Mouse (Mus musculus): ENCODE measurements around the gene Dennd4a.

- TF ChIP-seq GATA1 (IDR thresholded peaks at IDR 0.05; ENCODE audit: borderline replicate concordance, low read length): no peak
- no peak for TF ChIP-seq FLI1 (IDR thresholded peaks at IDR 0.05; ENCODE audit: low read length)
These were observed 19.0 kb downstream of the Dennd4a start for GRCm38 (mm10) chr9:64830092-64830618.

Data from megakaryocyte, embryonic 14.5 days (primary cell).